ENCODE assay signal across 9 mouse cellular contexts in the genomic region with DNA sequence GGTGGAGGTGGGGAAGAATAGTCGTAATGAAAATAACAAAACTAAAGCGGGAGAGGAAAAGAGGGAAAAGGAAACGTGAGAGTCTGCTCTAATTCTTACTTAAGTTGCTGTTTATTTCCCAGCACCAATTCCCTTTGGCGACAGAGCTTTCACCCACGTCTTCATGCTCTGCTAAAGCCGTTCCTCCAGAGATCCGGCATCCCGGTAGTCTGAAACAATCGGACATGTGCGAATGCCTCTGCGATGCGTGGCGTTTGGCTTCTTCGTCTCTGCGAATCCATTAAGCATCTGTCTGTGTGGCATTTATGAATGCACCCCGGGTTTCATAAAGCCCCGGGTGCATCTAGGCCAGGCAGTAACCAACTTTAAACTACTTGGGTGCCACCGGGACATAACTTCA. TPM values are rescaled to one million over a fixed set of nuclear protein-coding genes. Genes with fewer than 3 reads are reported as not detected.
A peak's percentile ranks its signal among the peaks of the same experiment; 100 is the strongest.
DNase-seq lines count a peak whose midpoint lies in the region; ATAC-seq and TF ChIP-seq lines count a peak whose summit lies in the region.
"Had no signal": no experiment of that assay in that cellular context is flagged by ENCODE, and none has a peak within 500 bp of the region (broad histone marks: within the 10 kb centered on the region; RNA-seq: fewer than 3 reads in every experiment).

No protein-coding gene starts in this region.

- DNase-seq in kidney, postnatal 0 days (ENCODE audit: low spot score): no peak
- DNase-seq in kidney, postnatal 10 days: no peak
- DNase-seq in forebrain, embryonic 14.5 days (ENCODE audit: low spot score): peak; percentile 10
- DNase-seq in hindbrain, postnatal 0 days (ENCODE audit: low spot score): peak; percentile 36
- no peak for DNase-seq in liver, embryonic 11.5 days (ENCODE audit: low spot score)
- DNase-seq in urinary bladder, postnatal 36 days (ENCODE audit: low spot score in 2 of 2): no peak
- DNase-seq: cerebellum, adult 9-10 months; gastrocnemius, postnatal 25 days had no signal

- ATAC-seq in kidney, postnatal 0 days (replicated peaks; ENCODE audit: low FRiP score, low read depth): no peak
- no peak for ATAC-seq in forebrain, embryonic 14.5 days
- ATAC-seq in hindbrain, postnatal 0 days: no peak
- no peak for ATAC-seq in neural tube, embryonic 14.5 days (ENCODE audit: low read depth)
- no peak for ATAC-seq in liver, embryonic 11.5 days (replicated peaks; ENCODE audit: low FRiP score)

- TF ChIP-seq CTCF in kidney, postnatal 0 days (IDR thresholded peaks at IDR 0.05; ENCODE audit: low read depth): no peak
- no peak for TF ChIP-seq CTCF in hindbrain, postnatal 0 days (IDR thresholded peaks at IDR 0.05; ENCODE audit: low read depth)

- peak overlapping the region; percentile 25; the same call in 1 of the 2 replicates for H3K4me2 ChIP-seq in kidney, postnatal 0 days (ENCODE audit: low read length)
- peak overlapping the region; percentile 38 for H3K4me2 ChIP-seq in forebrain, embryonic 14.5 days (ENCODE audit: low read length)
- H3K4me2 ChIP-seq in hindbrain, postnatal 0 days (ENCODE audit: low read depth, low read length): peak overlapping the region; percentile 50
- peak overlapping the region; percentile 21; the same call in 1 of the 2 replicates for H3K4me2 ChIP-seq in neural tube, embryonic 14.5 days (ENCODE audit: low read depth, low read length)
- no peak overlapping the region for H3K4me2 ChIP-seq in liver, embryonic 11.5 days

- H3K4me3 ChIP-seq in kidney, postnatal 0 days (replicated peaks; ENCODE audit: low read depth, low read length): no peak overlapping the region
- no peak overlapping the region for H3K4me3 ChIP-seq in forebrain, embryonic 14.5 days (ENCODE audit: low read depth, low read length)
- peak overlapping the region; percentile 3 for H3K4me3 ChIP-seq in hindbrain, postnatal 0 days (ENCODE audit: low read length)
- no peak overlapping the region for H3K4me3 ChIP-seq in neural tube, embryonic 14.5 days (ENCODE audit: low read depth, low read length)
- H3K4me3 ChIP-seq in liver, embryonic 11.5 days (ENCODE audit: low read depth, low read length): no peak overlapping the region

- no peak overlapping the region for H3K9ac ChIP-seq in kidney, postnatal 0 days (ENCODE audit: low read depth, low read length)
- no peak overlapping the region for H3K9ac ChIP-seq in forebrain, embryonic 14.5 days (ENCODE audit: low read length)
- H3K9ac ChIP-seq in hindbrain, postnatal 0 days (replicated peaks; ENCODE audit: low read length): no peak overlapping the region
- no peak overlapping the region for H3K9ac ChIP-seq in neural tube, embryonic 14.5 days (replicated peaks; ENCODE audit: low read depth, low read length)
- no peak overlapping the region for H3K9ac ChIP-seq in liver, embryonic 11.5 days (ENCODE audit: low read depth, low read length)

- H3K27ac ChIP-seq in kidney, postnatal 0 days: no peak overlapping the region
- no peak overlapping the region for H3K27ac ChIP-seq in forebrain, embryonic 14.5 days (ENCODE audit: low read depth, low read length)
- no peak overlapping the region for H3K27ac ChIP-seq in hindbrain, postnatal 0 days
- no peak overlapping the region for H3K27ac ChIP-seq in neural tube, embryonic 14.5 days (ENCODE audit: low read depth, low read length)
- no peak overlapping the region for H3K27ac ChIP-seq in liver, embryonic 11.5 days (ENCODE audit: low read depth, low read length)

- no peaks in the 10 kb centered on the region for H3K9me3 ChIP-seq in kidney, postnatal 0 days (replicated peaks; ENCODE audit: low read length)
- H3K9me3 ChIP-seq in forebrain, embryonic 14.5 days (replicated peaks; ENCODE audit: control insufficient read depth, low read length): no peaks in the 10 kb centered on the region
- no peaks in the 10 kb centered on the region for H3K9me3 ChIP-seq in hindbrain, postnatal 0 days (ENCODE audit: low read length)
- no peaks in the 10 kb centered on the region for H3K9me3 ChIP-seq in neural tube, embryonic 14.5 days (ENCODE audit: control insufficient read depth, low read length)
- H3K9me3 ChIP-seq in liver, embryonic 11.5 days (ENCODE audit: control insufficient read depth, low read length): no peaks in the 10 kb centered on the region

- 0 out of 2 replicates have a peak, but pooled peaks cover 2% of the 10 kb centered on the region for H3K4me1 ChIP-seq in kidney, postnatal 0 days (replicated peaks; ENCODE audit: insufficient read depth, low read length)
- peaks cover 5% of the 10 kb centered on the region; the same call in 1 of the 2 replicates for H3K4me1 ChIP-seq in forebrain, embryonic 14.5 days (ENCODE audit: control insufficient read depth, insufficient read depth, low read length)
- H3K4me1 ChIP-seq in hindbrain, postnatal 0 days (ENCODE audit: insufficient read depth, low read length): no peaks in the 10 kb centered on the region
- no peaks in the 10 kb centered on the region for H3K4me1 ChIP-seq in neural tube, embryonic 14.5 days (ENCODE audit: control insufficient read depth, insufficient read depth, low read length)
- H3K4me1 ChIP-seq in liver, embryonic 11.5 days (replicated peaks; ENCODE audit: control insufficient read depth, insufficient read depth, low read length): no peaks in the 10 kb centered on the region

- no peaks in the 10 kb centered on the region for H3K36me3 ChIP-seq in kidney, postnatal 0 days (ENCODE audit: insufficient read depth, low read length)
- H3K36me3 ChIP-seq in forebrain, embryonic 14.5 days (ENCODE audit: control insufficient read depth, insufficient read depth, low read length): no peaks in the 10 kb centered on the region
- H3K36me3 ChIP-seq in hindbrain, postnatal 0 days (ENCODE audit: insufficient read depth, low read length): no peaks in the 10 kb centered on the region
- H3K36me3 ChIP-seq in neural tube, embryonic 14.5 days (ENCODE audit: control insufficient read depth, insufficient read depth, low read length): no peaks in the 10 kb centered on the region
- no peaks in the 10 kb centered on the region for H3K36me3 ChIP-seq in liver, embryonic 11.5 days (ENCODE audit: control insufficient read depth, insufficient read depth, low read length)

- WGBS in kidney, postnatal 0 days: 54% methylated on average over 18 of the region's 18 CpGs
- 57% methylated on average over 18 of the region's 18 CpGs for WGBS in forebrain, embryonic 14.5 days
- WGBS in hindbrain, postnatal 0 days: 35% methylated on average over 18 of the region's 18 CpGs
- WGBS in neural tube, embryonic 14.5 days: 45% methylated on average over 18 of the region's 18 CpGs
- 74% methylated on average over 18 of the region's 18 CpGs for WGBS in liver, embryonic 11.5 days

- no peaks in the 10 kb centered on the region for H3K27me3 ChIP-seq in kidney, postnatal 0 days (ENCODE audit: insufficient read depth, low read length)
- H3K27me3 ChIP-seq in forebrain, embryonic 14.5 days (replicated peaks; ENCODE audit: control insufficient read depth, insufficient read depth, low read length): no peaks in the 10 kb centered on the region
- no peaks in the 10 kb centered on the region for H3K27me3 ChIP-seq in hindbrain, postnatal 0 days (ENCODE audit: insufficient read depth, low read length)
- H3K27me3 ChIP-seq in neural tube, embryonic 14.5 days (ENCODE audit: control insufficient read depth, insufficient read depth, low read length): no peaks in the 10 kb centered on the region
- H3K27me3 ChIP-seq in liver, embryonic 11.5 days (replicated peaks; ENCODE audit: control insufficient read depth, insufficient read depth, low read length): no peaks in the 10 kb centered on the region

RNA-seq across cellular contexts. Expression of a gene that starts 44.6 kb away (rescaled TPM):
- 2.2 and 2.3 TPM in 2 replicates for polyA plus RNA-seq in kidney, postnatal 0 days (2015; fragmentation: Nextera tagmentation; extraction: Ambion mirVana)
- polyA plus RNA-seq in forebrain, embryonic 14.5 days (2014; fragmentation: Nextera tagmentation; extraction: Ambion mirVana): 1.5 and 2.1 TPM in 2 replicates
- 9.0 and 9.2 TPM in 2 replicates for total RNA-seq in hindbrain, postnatal 0 days (2014; rRNA removed)
- polyA plus RNA-seq in hindbrain, postnatal 0 days (2015; fragmentation: Nextera tagmentation; extraction: Ambion mirVana): 2.1 and 2.7 TPM in 2 replicates
- 4.1 and 17.9 TPM in 2 replicates for polyA plus RNA-seq in neural tube, embryonic 14.5 days (2014; fragmentation: Nextera tagmentation; extraction: Ambion mirVana)
- 1.1 and 1.2 TPM in 2 replicates for polyA plus RNA-seq in liver, embryonic 11.5 days (2014; fragmentation: Nextera tagmentation; extraction: Ambion mirVana)

Comparison
In these comparisons a context has a peak if more than half of its experiments do, and no peak if none do; other contexts are left out.
1. DNase-seq: peak in forebrain, embryonic 14.5 days (single experiment) and hindbrain, postnatal 0 days (single experiment); none in kidney, postnatal 0 days (single experiment), kidney, postnatal 10 days (single experiment), liver, embryonic 11.5 days (single experiment) and urinary bladder, postnatal 36 days (0 of 2).